ENCODE assay signal across 1 mouse cellular context in genomic region chr8:84639162-84640009, GRCm38 (mm10).
TF ChIP-seq lines count a peak whose summit lies in the region.

No protein-coding gene starts in this region.

TF ChIP-seq in CH12.LX, 34 proteins besides CTCF, POLR2A, EP300 and RAD21:
- no peak for TF ChIP-seq ETS1 (conservative IDR thresholded peaks at IDR 0.05; ENCODE audit: low read depth, low read length)
- no peak; the same call in 1 of the 2 replicates for TF ChIP-seq UBTF (IDR thresholded peaks at IDR 0.05; ENCODE audit: low read depth, low read length)
- peak; percentile 99 for TF ChIP-seq NRF1 (IDR thresholded peaks at IDR 0.05; ENCODE audit: low read depth, low read length)
- TF ChIP-seq ZC3H11A (IDR thresholded peaks at IDR 0.05; ENCODE audit: low read depth, low read length) = no peak
- TF ChIP-seq MEF2A (IDR thresholded peaks at IDR 0.05; ENCODE audit: borderline replicate concordance, low read depth, low read length) = peak; percentile 81; the same call in 1 of the 2 replicates
- TF ChIP-seq NELFE (IDR thresholded peaks at IDR 0.05; ENCODE audit: low read depth, low read length) = 0 out of 2 replicates have a peak, but pooled peaks have one; percentile 27
- TF ChIP-seq PAX5 (IDR thresholded peaks at IDR 0.05; ENCODE audit: low read length) = no peak
- TF ChIP-seq CHD1 (IDR thresholded peaks at IDR 0.05; ENCODE audit: low read depth, low read length) = no peak
- no peak; the same call in 1 of the 2 replicates for TF ChIP-seq MAX (IDR thresholded peaks at IDR 0.05; ENCODE audit: low read length)
- TF ChIP-seq GABPA (IDR thresholded peaks at IDR 0.05; ENCODE audit: insufficient replicate concordance, low read depth, low read length) = no peak
- no peak for TF ChIP-seq RCOR1 (conservative IDR thresholded peaks at IDR 0.05; ENCODE audit: low read depth, low read length)
- TF ChIP-seq MYC (IDR thresholded peaks at IDR 0.05; ENCODE audit: low read depth, low read length) = no peak
- no peak for TF ChIP-seq TBP (conservative IDR thresholded peaks at IDR 0.05; ENCODE audit: low read depth, low read length)
- TF ChIP-seq ZKSCAN1 (IDR thresholded peaks at IDR 0.05; ENCODE audit: borderline replicate concordance, low read depth, low read length) = no peak
- no peak for TF ChIP-seq JUND (conservative IDR thresholded peaks at IDR 0.05; ENCODE audit: low read depth, low read length)
- peak; percentile 51 for TF ChIP-seq TCF12 (IDR thresholded peaks at IDR 0.05; ENCODE audit: low read depth, low read length)
- no peak for TF ChIP-seq MAFK (IDR thresholded peaks at IDR 0.05; ENCODE audit: insufficient replicate concordance, low read length)
- no peak for TF ChIP-seq HCFC1 (IDR thresholded peaks at IDR 0.05; ENCODE audit: low read depth, low read length)
- peak; percentile 46 for TF ChIP-seq MXI1 (IDR thresholded peaks at IDR 0.05; ENCODE audit: low read depth, low read length)
- no peak for TF ChIP-seq IRF4 (IDR thresholded peaks at IDR 0.05; ENCODE audit: low read depth, low read length)
- TF ChIP-seq POLR2AphosphoS2 (IDR thresholded peaks at IDR 0.05; ENCODE audit: low read depth, low read length) = no peak
- TF ChIP-seq JUN (IDR thresholded peaks at IDR 0.05; ENCODE audit: insufficient read depth, low read depth, low read length) = no peak
- TF ChIP-seq ZMIZ1 (IDR thresholded peaks at IDR 0.05; ENCODE audit: low read depth, low read length) = no peak
- peak; percentile 24; the same call in 1 of the 2 replicates for TF ChIP-seq SMC3 (IDR thresholded peaks at IDR 0.05; ENCODE audit: low read depth, low read length)
- TF ChIP-seq USF2 (conservative IDR thresholded peaks at IDR 0.05; ENCODE audit: low read depth, low read length) = no peak
- TF ChIP-seq BHLHE40 (IDR thresholded peaks at IDR 0.05; ENCODE audit: low read depth, low read length) = peak; percentile 34; the same call in 1 of the 2 replicates
- TF ChIP-seq KAT2A (IDR thresholded peaks at IDR 0.05; ENCODE audit: insufficient replicate concordance, low read length) = 0 out of 2 replicates have a peak, but pooled peaks have one; percentile 21
- TF ChIP-seq USF1 (IDR thresholded peaks at IDR 0.05; ENCODE audit: low read depth, low read length) = no peak
- peak; percentile 29; the same call in 1 of the 2 replicates for TF ChIP-seq ELF1 (IDR thresholded peaks at IDR 0.05; ENCODE audit: low read depth, low read length)
- 0 out of 2 replicates have a peak, but pooled peaks have one; percentile 28 for TF ChIP-seq SIN3A (IDR thresholded peaks at IDR 0.05; ENCODE audit: low read length)
